In the genomic region with DNA sequence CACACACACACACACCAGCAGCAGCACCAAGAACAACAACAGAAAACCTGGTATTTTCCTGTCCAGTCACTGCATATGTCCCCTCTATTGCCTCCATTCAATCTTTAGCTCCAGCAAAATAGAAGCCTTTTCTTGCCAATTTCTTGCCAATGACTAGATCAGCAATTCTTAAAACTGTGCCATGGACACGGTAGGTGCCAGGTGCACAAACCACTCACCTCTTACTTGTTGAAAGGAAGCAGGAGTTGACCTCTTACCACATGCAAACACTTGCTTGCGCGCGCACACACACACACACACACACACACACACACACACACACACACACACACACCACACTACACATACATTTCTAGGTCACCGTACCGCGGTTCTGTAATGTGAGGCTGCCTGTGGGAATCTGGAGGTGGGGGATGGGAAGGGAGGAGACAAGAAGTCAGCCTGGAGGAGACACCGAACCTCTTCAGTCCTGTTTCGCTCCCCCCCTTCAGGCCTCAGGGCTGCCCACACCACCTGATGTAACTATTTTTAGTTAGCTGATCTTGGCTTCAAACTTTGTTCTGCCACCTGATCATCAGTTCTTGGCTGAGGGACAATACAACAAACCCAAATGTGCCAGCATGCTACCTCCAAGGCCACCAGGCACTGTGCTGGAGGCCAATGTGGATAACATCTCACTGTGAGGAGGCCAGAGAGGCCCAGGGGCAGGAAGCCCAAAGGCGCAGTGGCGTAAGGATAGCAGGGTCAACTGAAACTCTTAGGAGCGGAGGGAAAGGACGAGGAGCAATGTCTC, we compare ENCODE assay signal across 9 mouse cellular contexts. TPM values are rescaled to one million over a fixed set of nuclear protein-coding genes. Genes with fewer than 3 reads are reported as not detected.
DNase-seq lines count a peak whose midpoint lies in the region; ATAC-seq and TF ChIP-seq lines count a peak whose summit lies in the region.
"Had no signal": no experiment of that assay in that cellular context is flagged by ENCODE, and none has a peak within 500 bp of the region (broad histone marks: within the 10 kb centered on the region; RNA-seq: fewer than 3 reads in every experiment).

No protein-coding gene starts in this region.

- peak overlapping the region; percentile 64 for H3K9ac ChIP-seq in liver, adult 2 months (ENCODE audit: low read depth, low read length)
- H3K9ac ChIP-seq in liver, embryonic 11.5 days (ENCODE audit: low read depth, low read length), result no peak overlapping the region
- no peak overlapping the region for H3K9ac ChIP-seq in intestine, embryonic 15.5 days

- no peak for TF ChIP-seq POLR2A in liver, adult 2 months (IDR thresholded peaks at IDR 0.05; ENCODE audit: extremely low read depth, insufficient read depth, low read length)

- H3K27me3 ChIP-seq in liver, adult 2 months (ENCODE audit: control insufficient read depth, insufficient read depth, low read length), result no peaks in the 10 kb centered on the region
- peaks cover 4% of the 10 kb centered on the region; the same call in 1 of the 2 replicates for H3K27me3 ChIP-seq in liver, embryonic 11.5 days (replicated peaks; ENCODE audit: control insufficient read depth, insufficient read depth, low read length)
- peaks cover 9% of the 10 kb centered on the region; the same call in 1 of the 2 replicates for H3K27me3 ChIP-seq in heart, embryonic 10.5 days (ENCODE audit: insufficient read depth, poor library complexity, severe bottlenecking)
- H3K27me3 ChIP-seq in intestine, embryonic 15.5 days (replicated peaks), result peaks cover 4% of the 10 kb centered on the region; the same call in 1 of the 2 replicates
- H3K27me3 ChIP-seq in midbrain, embryonic 10.5 days (ENCODE audit: low read depth, poor library complexity, severe bottlenecking), result peaks cover 15% of the 10 kb centered on the region
- H3K27me3 ChIP-seq: Patski had no signal

- no peak overlapping the region for H3K4me2 ChIP-seq in liver, embryonic 11.5 days
- H3K4me2 ChIP-seq in intestine, embryonic 15.5 days (replicated peaks), result no peak overlapping the region

- 31% methylated on average over 13 of the region's 13 CpGs for WGBS in liver, adult 2 months
- WGBS in liver, embryonic 11.5 days, result 76% methylated on average over 13 of the region's 13 CpGs
- 67% methylated on average over 13 of the region's 13 CpGs for WGBS in heart, embryonic 10.5 days
- WGBS in intestine, embryonic 15.5 days, result 79% methylated on average over 13 of the region's 13 CpGs
- WGBS in midbrain, embryonic 10.5 days, result 89% methylated on average over 13 of the region's 13 CpGs

- DNase-seq in liver, adult 2 months (ENCODE audit: extremely low read depth, low read depth, low spot score), result peak; percentile 98
- DNase-seq in liver, embryonic 11.5 days (ENCODE audit: low spot score), result no peak
- no peak for DNase-seq in heart, embryonic 10.5 days (ENCODE audit: low spot score)
- DNase-seq in thymus, postnatal 10 days (ENCODE audit: low spot score in 2 of 2), result peak; percentile 64 to 68
- DNase-seq in spleen, postnatal 36 days (ENCODE audit: low spot score in 2 of 2), result no peak
- no peak for DNase-seq in midbrain, embryonic 10.5 days (ENCODE audit: low spot score)

- H3K4me3 ChIP-seq in liver, adult 2 months (ENCODE audit: insufficient read depth, low read depth, low read length), result no peak overlapping the region; the same call in 1 of the 2 replicates
- H3K4me3 ChIP-seq in liver, embryonic 11.5 days (ENCODE audit: low read depth, low read length), result no peak overlapping the region
- 0 out of 2 replicates have a peak overlapping the region, but pooled peaks have one; percentile 17 for H3K4me3 ChIP-seq in brown adipose tissue, adult 24 weeks (ENCODE audit: insufficient read depth, low read depth, low read length)
- H3K4me3 ChIP-seq in heart, embryonic 10.5 days, result no peak overlapping the region
- H3K4me3 ChIP-seq in intestine, embryonic 15.5 days (replicated peaks), result no peak overlapping the region
- no peak overlapping the region for H3K4me3 ChIP-seq in midbrain, embryonic 10.5 days

- H3K4me1 ChIP-seq in liver, adult 2 months (ENCODE audit: control insufficient read depth, insufficient read depth, low read length), result peaks cover 17% of the 10 kb centered on the region
- H3K4me1 ChIP-seq in liver, embryonic 11.5 days (replicated peaks; ENCODE audit: control insufficient read depth, insufficient read depth, low read length), result no peaks in the 10 kb centered on the region; the same call in 1 of the 2 replicates
- peaks cover 2% of the 10 kb centered on the region; the same call in 1 of the 2 replicates for H3K4me1 ChIP-seq in brown adipose tissue, adult 24 weeks (ENCODE audit: control insufficient read depth, insufficient read depth, insufficient read length, low read length)
- H3K4me1 ChIP-seq in heart, embryonic 10.5 days, result peaks cover 21% of the 10 kb centered on the region
- H3K4me1 ChIP-seq in intestine, embryonic 15.5 days (replicated peaks), result 0 out of 2 replicates have a peak, but pooled peaks cover 10% of the 10 kb centered on the region
- H3K4me1 ChIP-seq in midbrain, embryonic 10.5 days, result peaks cover 21% of the 10 kb centered on the region

- peak overlapping the region; percentile 92 for H3K27ac ChIP-seq in liver, adult 2 months (replicated peaks; ENCODE audit: insufficient read depth, low read depth, low read length)
- no peak overlapping the region for H3K27ac ChIP-seq in liver, embryonic 11.5 days (ENCODE audit: low read depth, low read length)
- peak overlapping the region; percentile 35; the same call in 1 of the 2 replicates for H3K27ac ChIP-seq in brown adipose tissue, adult 24 weeks (replicated peaks; ENCODE audit: low read depth, low read length)
- peak overlapping the region; percentile 37; the same call in 1 of the 2 replicates for H3K27ac ChIP-seq in heart, embryonic 10.5 days
- no peak overlapping the region for H3K27ac ChIP-seq in intestine, embryonic 15.5 days
- no peak overlapping the region for H3K27ac ChIP-seq in midbrain, embryonic 10.5 days (replicated peaks)

- H3K79me2 ChIP-seq in liver, adult 2 months (ENCODE audit: control insufficient read depth, insufficient read depth, low read length), result peaks cover 17% of the 10 kb centered on the region; the same call in 1 of the 2 replicates

- no peak; the same call in 1 of the 2 replicates for TF ChIP-seq CTCF in liver, adult 2 months (IDR thresholded peaks at IDR 0.05; ENCODE audit: low read depth, low read length)

- no peak for ATAC-seq in liver, embryonic 11.5 days (replicated peaks; ENCODE audit: low FRiP score)
- ATAC-seq in intestine, embryonic 15.5 days, result no peak
- ATAC-seq: Patski had no signal

- no peaks in the 10 kb centered on the region for H3K9me3 ChIP-seq in liver, embryonic 11.5 days (ENCODE audit: control insufficient read depth, low read length)
- H3K9me3 ChIP-seq in heart, embryonic 10.5 days, result no peaks in the 10 kb centered on the region; the same call in 1 of the 2 replicates
- H3K9me3 ChIP-seq in intestine, embryonic 15.5 days, result no peaks in the 10 kb centered on the region
- no peaks in the 10 kb centered on the region for H3K9me3 ChIP-seq in midbrain, embryonic 10.5 days (replicated peaks)

- H3K36me3 ChIP-seq in liver, adult 2 months (ENCODE audit: control insufficient read depth, insufficient read depth, low read length), result no peaks in the 10 kb centered on the region
- no peaks in the 10 kb centered on the region for H3K36me3 ChIP-seq in liver, embryonic 11.5 days (ENCODE audit: control insufficient read depth, insufficient read depth, low read length)
- H3K36me3 ChIP-seq in heart, embryonic 10.5 days, result peaks cover 12% of the 10 kb centered on the region
- H3K36me3 ChIP-seq in intestine, embryonic 15.5 days, result no peaks in the 10 kb centered on the region
- peaks cover 11% of the 10 kb centered on the region; the same call in 1 of the 2 replicates for H3K36me3 ChIP-seq in midbrain, embryonic 10.5 days

RNA-seq across cellular contexts. Expression of gene Plekhf1, which starts 3.0 kb away (rescaled TPM):
- total RNA-seq in liver, adult 2 months (2014; rRNA removed), result 3.4 and 6.6 TPM in 2 replicates
- 2.5 and 3.2 TPM in 2 replicates for polyA plus RNA-seq in liver, adult 2 months (2012; rRNA removed)
- 0.67 and 1.2 TPM in 2 replicates for polyA plus RNA-seq in liver, embryonic 11.5 days (2014; fragmentation: Nextera tagmentation; extraction: Ambion mirVana)
- polyA plus RNA-seq in brown adipose tissue, adult 24 weeks (2012; ENCODE audit: insufficient read depth, insufficient read length, missing spikeins), result 1.1 and 3.3 TPM in 2 replicates
- polyA plus RNA-seq in heart, embryonic 10.5 days (2016; fragmentation: Nextera tagmentation; extraction: Ambion mirVana), result 1.7 and 2.2 TPM in 2 replicates
- 3.3 TPM in 2 replicates for polyA plus RNA-seq in intestine, embryonic 15.5 days (2015; fragmentation: Nextera tagmentation; extraction: Ambion mirVana)
- 2.3 and 2.6 TPM in 2 replicates for polyA plus RNA-seq in midbrain, embryonic 10.5 days (2016; fragmentation: Nextera tagmentation; extraction: Ambion mirVana)

RNA-seq across cellular contexts. Expression of gene 1600014C10Rik, which starts 41.8 kb away (rescaled TPM):
- total RNA-seq in liver, adult 2 months (2014; rRNA removed), result 135 and 146 TPM in 2 replicates
- 116 and 202 TPM in 2 replicates for polyA plus RNA-seq in liver, adult 2 months (2012; rRNA removed)
- 11.9 and 12.4 TPM in 2 replicates for polyA plus RNA-seq in liver, embryonic 11.5 days (2014; fragmentation: Nextera tagmentation; extraction: Ambion mirVana)
- polyA plus RNA-seq in brown adipose tissue, adult 24 weeks (2012; ENCODE audit: insufficient read depth, insufficient read length, missing spikeins), result 56.3 and 63.9 TPM in 2 replicates
- polyA plus RNA-seq in heart, embryonic 10.5 days (2016; fragmentation: Nextera tagmentation; extraction: Ambion mirVana), result 14.4 and 14.8 TPM in 2 replicates
- 13.5 and 13.9 TPM in 2 replicates for polyA plus RNA-seq in intestine, embryonic 15.5 days (2015; fragmentation: Nextera tagmentation; extraction: Ambion mirVana)
- 14.3 and 16.3 TPM in 2 replicates for polyA plus RNA-seq in midbrain, embryonic 10.5 days (2016; fragmentation: Nextera tagmentation; extraction: Ambion mirVana)

RNA-seq across cellular contexts. Expression of gene Pop4, which starts 46.5 kb away (rescaled TPM):
- 10.7 and 12.8 TPM in 2 replicates for total RNA-seq in liver, adult 2 months (2014; rRNA removed)
- 6.5 and 7.2 TPM in 2 replicates for polyA plus RNA-seq in liver, adult 2 months (2012; rRNA removed)
- polyA plus RNA-seq in liver, embryonic 11.5 days (2014; fragmentation: Nextera tagmentation; extraction: Ambion mirVana), result 43.6 and 50.6 TPM in 2 replicates
- 17.2 and 20.0 TPM in 2 replicates for polyA plus RNA-seq in brown adipose tissue, adult 24 weeks (2012; ENCODE audit: insufficient read depth, insufficient read length, missing spikeins)
- 46.0 and 61.7 TPM in 2 replicates for polyA plus RNA-seq in heart, embryonic 10.5 days (2016; fragmentation: Nextera tagmentation; extraction: Ambion mirVana)
- 35.1 and 47.0 TPM in 2 replicates for polyA plus RNA-seq in intestine, embryonic 15.5 days (2015; fragmentation: Nextera tagmentation; extraction: Ambion mirVana)
- polyA plus RNA-seq in midbrain, embryonic 10.5 days (2016; fragmentation: Nextera tagmentation; extraction: Ambion mirVana), result 95.8 and 96.1 TPM in 2 replicates

Comparison
In these comparisons a context has a peak if more than half of its experiments do, and no peak if none do; other contexts are left out.
1. DNase-seq: peak in liver, adult 2 months (single experiment) and thymus, postnatal 10 days (2 of 2); none in liver, embryonic 11.5 days (single experiment), heart, embryonic 10.5 days (single experiment), spleen, postnatal 36 days (0 of 2) and midbrain, embryonic 10.5 days (single experiment).
2. H3K27ac ChIP-seq: peak in liver, adult 2 months (single experiment), brown adipose tissue, adult 24 weeks (single experiment) and heart, embryonic 10.5 days (single experiment); none in liver, embryonic 11.5 days (single experiment), intestine, embryonic 15.5 days (single experiment) and midbrain, embryonic 10.5 days (single experiment).